Mouse (Mus musculus) kidney, embryonic 15.5 days (tissue): ENCODE data around the gene Pfn3. TPM values are rescaled to one million over a fixed set of nuclear protein-coding genes. Genes with fewer than 3 reads are reported as not detected.

Experiments used
- ATAC-seq: fragments of 200-750 bp; cut with Nextera tagmentation; replicated peaks from 2 replicates; pipeline ENCODE4 v1.8.0; 2017; ENCODE audit warnings: moderate TSS enrichment; ENCODE audit not compliant: low FRiP score
- H3K27ac ChIP-seq: fragments of 300-500 bp; sonication (generic); 2 replicates; pipeline ENCODE4 v1.5.1; 2015; ENCODE audit warnings: mild to moderate bottlenecking, inconsistent platforms
- H3K27me3 ChIP-seq: fragments of 300-500 bp; sonication (generic); 2 replicates; pipeline ENCODE4 v1.6.1; 2015; ENCODE audit warnings: inconsistent platforms
- H3K36me3 ChIP-seq: fragments of 300-500 bp; sonication (generic); 2 replicates; pipeline ENCODE4 v1.6.1; 2015; ENCODE audit warnings: inconsistent platforms
- H3K4me1 ChIP-seq: fragments of 300-500 bp; sonication (generic); 2 replicates; pipeline ENCODE4 v1.6.1; 2015; ENCODE audit warnings: inconsistent platforms
- H3K4me2 ChIP-seq: fragments of 300-500 bp; sonication (generic); 2 replicates; pipeline ENCODE4 v1.6.1; 2015; ENCODE audit warnings: moderate library complexity, mild to moderate bottlenecking, inconsistent platforms
- H3K4me3 ChIP-seq: fragments of 300-500 bp; sonication (generic); replicated peaks from 2 replicates; pipeline ENCODE4 v1.5.1; 2015; ENCODE audit warnings: mild to moderate bottlenecking, inconsistent platforms
- H3K9ac ChIP-seq: fragments of 300-500 bp; sonication (generic); 2 replicates; pipeline ENCODE4 v1.6.1; 2015; ENCODE audit warnings: mild to moderate bottlenecking, inconsistent platforms
- H3K9me3 ChIP-seq: fragments of 300-500 bp; sonication (generic); replicated peaks from 2 replicates; pipeline ENCODE4 v1.6.1; 2016; ENCODE audit warnings: inconsistent platforms
- WGBS: fragments of 180-500 bp; shearing (Covaris S2); methylation state at CpG from one replicate; pipeline ENCODE4 v1.1.7; 2015; ENCODE audit warnings: mixed read lengths; 5-methylcytosine and 5-hydroxymethylcytosine counted together
- polyA plus RNA-seq: library from polyadenylated mRNA; unstranded; fragments of >200 nt; fragmentation: Nextera tagmentation; extraction: Ambion mirVana; gene quantifications from 2 replicates; pipeline ENCODE4 v1.2.1, GENCODE M21; 2015

Gene Pfn3
- polyA plus RNA-seq, 1 experiment from 2014 or later, result not detected

- no peak overlapping the region for H3K27ac ChIP-seq
- H3K4me1 ChIP-seq, result peaks cover 10% of the 10 kb centered on the region
- no peaks in the 10 kb centered on the region for H3K9me3 ChIP-seq
- no peak overlapping the region for H3K4me3 ChIP-seq
- peak; percentile 78 for ATAC-seq
- 12% methylated on average over 11 of the region's 11 CpGs for WGBS
- peak overlapping the region; percentile 42 for H3K4me2 ChIP-seq
- H3K27me3 ChIP-seq, result peaks cover 18% of the 10 kb centered on the region
- H3K36me3 ChIP-seq, result no peaks in the 10 kb centered on the region
- H3K9ac ChIP-seq, result no peak overlapping the region
Observed at GRCm38 (mm10) chr13:55404853-55405782, 9.9 kb downstream of the Pfn3 start.

GRCm38 (mm10) chr13:55403935-55404852 lies 10.8 kb downstream of the Pfn3 start:
- H3K4me1 ChIP-seq, result peaks cover 10% of the 10 kb centered on the region
- ATAC-seq, result no peak
- no peak overlapping the region for H3K9ac ChIP-seq
- no peaks in the 10 kb centered on the region for H3K36me3 ChIP-seq
- peaks cover 18% of the 10 kb centered on the region for H3K27me3 ChIP-seq
- H3K4me2 ChIP-seq, result no peak overlapping the region
- H3K9me3 ChIP-seq, result no peaks in the 10 kb centered on the region
- no peak overlapping the region for H3K4me3 ChIP-seq
- H3K27ac ChIP-seq, result no peak overlapping the region
- WGBS, result 65% methylated on average over 15 of the region's 15 CpGs

GRCm38 (mm10) chr13:55403266-55403665 lies 11.8 kb downstream of the Pfn3 start:
- WGBS, result 67% methylated on average over 7 of the region's 7 CpGs
- Histone ChIP-seq H3K36me3 (no peaks in the 10 kb centered on the region), H3K4me1 (peaks cover 10% of the 10 kb centered on the region), H3K27ac (no peak overlapping the region), H3K4me2 (no peak overlapping the region), H3K9me3 (no peaks in the 10 kb centered on the region), H3K4me3 (no peak overlapping the region), H3K9ac (no peak overlapping the region), H3K27me3 (peaks cover 18% of the 10 kb centered on the region)
- no peak for ATAC-seq

GRCm38 (mm10) chr13:55400039-55400346 lies 15.0 kb downstream of the Pfn3 start:
- H3K9ac ChIP-seq, result no peak overlapping the region

GRCm38 (mm10) chr13:55399300-55400038 lies 15.6 kb downstream of the Pfn3 start:
- H3K9ac ChIP-seq, result no peak overlapping the region
- H3K4me2 ChIP-seq, result no peak overlapping the region
- peak overlapping the region; percentile 20 for H3K4me3 ChIP-seq
- no peaks in the 10 kb centered on the region for H3K9me3 ChIP-seq
- H3K27ac ChIP-seq, result no peak overlapping the region
- 0 out of 2 replicates have a peak, but pooled peaks have one; percentile 33 for ATAC-seq
- WGBS, result 57% methylated on average over 5 of the region's 5 CpGs
- H3K36me3 ChIP-seq, result no peaks in the 10 kb centered on the region
- H3K4me1 ChIP-seq, result no peaks in the 10 kb centered on the region
- H3K27me3 ChIP-seq, result peaks cover 15% of the 10 kb centered on the region

More at GRCm38 (mm10) chr13:55400039-55400346, 15.0 kb downstream of the Pfn3 start:
- WGBS, result 71% methylated on average over 1 of the region's 1 CpGs
- Histone ChIP-seq H3K4me3 (peak overlapping the region; percentile 20), H3K36me3 (no peaks in the 10 kb centered on the region), H3K4me2 (peak overlapping the region; percentile 14; the same call in 1 of the 2 replicates), H3K27ac (no peak overlapping the region), H3K9me3 (no peaks in the 10 kb centered on the region), H3K4me1 (no peaks in the 10 kb centered on the region), H3K27me3 (peaks cover 18% of the 10 kb centered on the region)
- no peak for ATAC-seq

- H3K9ac ChIP-seq, result no peak within 1 kb of the TSS
- peaks cover 7% of the 10 kb centered on the region; the same call in 1 of the 2 replicates for H3K27me3 ChIP-seq
- H3K36me3 ChIP-seq, result no peaks in the 10 kb centered on the region
- H3K4me2 ChIP-seq, result no peak within 1 kb of the TSS
- H3K27ac ChIP-seq, result no peak within 1 kb of the TSS
- H3K4me3 ChIP-seq, result no peak within 1 kb of the TSS
- no peaks in the 10 kb centered on the region for H3K9me3 ChIP-seq
- H3K4me1 ChIP-seq, result no peaks in the 10 kb centered on the region
- no peak for ATAC-seq
- 70% methylated on average over 1 of the region's 1 CpGs for WGBS
Observed at GRCm38 (mm10) chr13:55398088-55398487, 16.9 kb downstream of the Pfn3 start, which contains the start of gene Slc34a1. TSS of gene Slc34a1 (plus strand) at chr13:55398187.

- Histone ChIP-seq H3K4me3 (no peak overlapping the region), H3K27me3 (no peaks in the 10 kb centered on the region), H3K4me2 (no peak overlapping the region), H3K4me1 (no peaks in the 10 kb centered on the region), H3K9ac (no peak overlapping the region), H3K9me3 (no peaks in the 10 kb centered on the region), H3K27ac (no peak overlapping the region), H3K36me3 (no peaks in the 10 kb centered on the region)
- ATAC-seq, result no peak
- 73% methylated on average over 4 of the region's 4 CpGs for WGBS
Observed at GRCm38 (mm10) chr13:55392933-55393332, 22.1 kb downstream of the Pfn3 start.

- WGBS, result 65% methylated on average over 1 of the region's 1 CpGs
- Histone ChIP-seq H3K36me3 (no peaks in the 10 kb centered on the region), H3K27me3 (no peaks in the 10 kb centered on the region), H3K9me3 (no peaks in the 10 kb centered on the region), H3K27ac (peak overlapping the region; percentile 70; the same call in 1 of the 2 replicates), H3K9ac (no peak overlapping the region), H3K4me1 (no peaks in the 10 kb centered on the region), H3K4me2 (no peak overlapping the region), H3K4me3 (no peak overlapping the region)
- peak; percentile 81 for ATAC-seq
Observed at GRCm38 (mm10) chr13:55391626-55392029, 23.4 kb downstream of the Pfn3 start.

- Histone ChIP-seq H3K27ac (no peak overlapping the region), H3K36me3 (no peaks in the 10 kb centered on the region), H3K27me3 (no peaks in the 10 kb centered on the region), H3K4me2 (no peak overlapping the region), H3K4me1 (no peaks in the 10 kb centered on the region), H3K9ac (no peak overlapping the region), H3K4me3 (no peak overlapping the region), H3K9me3 (no peaks in the 10 kb centered on the region)
- ATAC-seq, result peak; percentile 69; the same call in 1 of the 2 replicates
- WGBS, result 76% methylated on average over 3 of the region's 3 CpGs
Observed at GRCm38 (mm10) chr13:55390644-55391043, 24.4 kb downstream of the Pfn3 start.

- Histone ChIP-seq H3K4me2 (no peak overlapping the region), H3K36me3 (no peaks in the 10 kb centered on the region), H3K9ac (no peak overlapping the region), H3K9me3 (no peaks in the 10 kb centered on the region), H3K27ac (no peak overlapping the region), H3K4me3 (no peak overlapping the region), H3K4me1 (peaks cover 10% of the 10 kb centered on the region), H3K27me3 (peaks cover 58% of the 10 kb centered on the region)
- WGBS, result 79% methylated on average over 4 of the region's 4 CpGs
- ATAC-seq, result no peak
Observed at GRCm38 (mm10) chr13:55381790-55382189, 33.2 kb downstream of the Pfn3 start.

- H3K4me3 ChIP-seq, result peak overlapping the region; percentile 26
- H3K27ac ChIP-seq, result no peak overlapping the region
- H3K36me3 ChIP-seq, result no peaks in the 10 kb centered on the region
- H3K4me1 ChIP-seq, result peaks cover 15% of the 10 kb centered on the region
- peaks cover 66% of the 10 kb centered on the region for H3K27me3 ChIP-seq
- WGBS, result 4% methylated on average over 32 of the region's 32 CpGs
- 0 out of 2 replicates have a peak, but pooled peaks have one; percentile 56 for ATAC-seq
- peak overlapping the region; percentile 55 for H3K4me2 ChIP-seq
- no peak overlapping the region for H3K9ac ChIP-seq
- H3K9me3 ChIP-seq, result no peaks in the 10 kb centered on the region
Observed at GRCm38 (mm10) chr13:55378907-55379580, 36.0 kb downstream of the Pfn3 start.
